Mouse (Mus musculus) hindbrain, embryonic 10.5 days (tissue): ENCODE measurements around the gene Cenpo. TPM values are rescaled to one million over a fixed set of nuclear protein-coding genes. Genes with fewer than 3 reads are reported as not detected.
A peak's percentile ranks its signal among the peaks of the same experiment; 100 is the strongest.

ENCODE experiments used
- DNase-seq: peaks from one replicate; pipeline ENCODE4 v3.0.0-alpha.2; 2017; ENCODE audit warnings: low spot score
- H3K27ac ChIP-seq: fragments of 300-500 bp; sonication (generic); 2 replicates; pipeline ENCODE4 v1.5.1; 2016; ENCODE audit warnings: mild to moderate bottlenecking, moderate library complexity
- H3K27me3 ChIP-seq: fragments of 300-500 bp; sonication (generic); 2 replicates; pipeline ENCODE4 v1.6.1; 2016; ENCODE audit warnings: mild to moderate bottlenecking; ENCODE audit not compliant: poor library complexity, insufficient read depth, severe bottlenecking
- H3K36me3 ChIP-seq: fragments of 300-500 bp; sonication (generic); 2 replicates; pipeline ENCODE4 v1.6.1; 2016; ENCODE audit warnings: mild to moderate bottlenecking, moderate library complexity
- H3K4me1 ChIP-seq: fragments of 300-500 bp; sonication (generic); replicated peaks from 2 replicates; pipeline ENCODE4 v1.6.1; 2016; ENCODE audit warnings: mild to moderate bottlenecking
- H3K4me3 ChIP-seq: fragments of 300-500 bp; sonication (generic); 2 replicates; pipeline ENCODE4 v1.5.1; 2016; ENCODE audit warnings: mild to moderate bottlenecking, moderate library complexity
- H3K9me3 ChIP-seq: fragments of 300-500 bp; sonication (generic); 2 replicates; pipeline ENCODE4 v1.6.1; 2016; ENCODE audit warnings: mild to moderate bottlenecking, moderate library complexity
- WGBS: fragments of 180-500 bp; shearing (Covaris S2); methylation state at CpG from one replicate; pipeline ENCODE4 v1.1.7; 2016; 5-methylcytosine and 5-hydroxymethylcytosine counted together
- polyA plus RNA-seq: library from polyadenylated mRNA; unstranded; fragments of >200 nt; fragmentation: Nextera tagmentation; extraction: Ambion mirVana; gene quantifications from 2 replicates; pipeline ENCODE4 v1.2.1, GENCODE M21; 2016

The Cenpo gene
- polyA plus RNA-seq, 1 experiment from 2014 or later, result 19.6 TPM

DNA sequence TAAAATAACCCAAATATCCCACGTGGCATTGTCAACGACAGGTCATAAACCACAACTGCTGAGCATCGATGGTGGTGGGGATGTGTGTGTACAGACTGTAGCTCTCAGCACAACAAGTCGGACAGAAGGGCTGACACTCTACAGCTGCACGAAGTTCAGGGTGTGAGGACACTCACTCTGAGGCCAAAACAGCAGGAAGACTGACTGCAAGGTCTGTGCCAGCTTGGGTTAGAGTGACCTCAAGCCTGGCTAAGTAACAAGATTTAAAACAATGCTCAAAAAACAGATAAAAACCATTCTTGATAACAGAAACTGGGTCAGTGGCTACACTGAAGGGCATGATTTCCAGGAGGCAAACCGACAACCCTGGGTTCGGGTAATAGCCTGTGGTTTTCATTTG is 3.9 kb downstream of the Cenpo start:
- H3K4me3 ChIP-seq, result no peak overlapping the region
- 93% methylated on average over 7 of the region's 7 CpGs for WGBS
- no peaks in the 10 kb centered on the region for H3K9me3 ChIP-seq
- no peaks in the 10 kb centered on the region for H3K27me3 ChIP-seq
- H3K36me3 ChIP-seq, result peaks cover 60% of the 10 kb centered on the region
- H3K27ac ChIP-seq, result no peak overlapping the region
- peaks cover 12% of the 10 kb centered on the region for H3K4me1 ChIP-seq
- DNase-seq, result no peak

DNA sequence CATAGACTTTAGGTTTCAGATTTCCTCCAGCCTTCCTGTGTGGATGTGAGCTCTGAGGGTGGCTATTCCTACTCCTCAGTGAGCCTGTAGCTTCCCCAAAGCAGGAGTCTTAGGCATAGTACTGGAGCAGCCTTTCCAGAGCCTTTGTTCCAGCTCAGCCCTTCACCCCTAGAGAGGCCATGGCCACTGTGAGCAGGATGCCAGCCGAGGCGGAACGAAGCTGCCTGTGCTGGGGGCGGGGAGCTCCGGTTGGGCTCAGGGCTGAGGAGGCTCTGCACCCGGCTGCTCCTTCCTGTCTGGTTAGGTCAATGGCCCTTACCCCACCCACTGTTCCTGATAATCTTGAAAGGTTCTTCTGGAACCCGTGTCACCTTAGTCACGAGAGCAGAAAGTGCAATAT is 21.2 kb downstream of the Cenpo start:
- 66% methylated on average over 8 of the region's 8 CpGs for WGBS
- peak; percentile 27 for DNase-seq
- Histone ChIP-seq H3K36me3 (peaks cover 98% of the 10 kb centered on the region), H3K27me3 (no peaks in the 10 kb centered on the region), H3K9me3 (no peaks in the 10 kb centered on the region), H3K4me1 (peaks cover 6% of the 10 kb centered on the region), H3K27ac (0 out of 2 replicates have a peak overlapping the region, but pooled peaks have one; percentile 37), H3K4me3 (no peak overlapping the region)

DNA sequence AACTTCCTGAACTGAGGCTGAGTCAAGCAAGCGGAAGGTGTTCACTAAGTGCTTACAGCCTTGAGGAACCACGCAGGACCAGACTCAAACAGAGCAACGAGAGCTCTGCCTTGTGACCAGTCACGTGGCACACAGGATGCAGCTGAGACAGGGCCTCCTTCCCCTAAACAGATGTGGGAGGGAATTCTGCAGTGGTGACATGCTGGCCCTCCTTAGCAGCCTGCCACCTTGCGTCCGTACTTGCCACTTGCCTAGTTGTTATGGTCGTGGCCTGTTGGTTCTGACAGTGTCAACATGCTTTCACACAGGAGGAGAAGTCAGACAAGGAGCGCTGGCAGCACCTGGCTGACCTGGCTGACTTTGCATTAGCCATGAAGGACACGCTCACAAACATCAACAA is 22.9 kb downstream of the Cenpo start:
- WGBS, result 88% methylated on average over 9 of the region's 9 CpGs
- H3K9me3 ChIP-seq, result no peaks in the 10 kb centered on the region
- no peaks in the 10 kb centered on the region for H3K27me3 ChIP-seq
- peaks cover 91% of the 10 kb centered on the region for H3K36me3 ChIP-seq
- peaks cover 6% of the 10 kb centered on the region for H3K4me1 ChIP-seq
- no peak overlapping the region for H3K4me3 ChIP-seq
- no peak overlapping the region for H3K27ac ChIP-seq
- DNase-seq, result no peak

DNA sequence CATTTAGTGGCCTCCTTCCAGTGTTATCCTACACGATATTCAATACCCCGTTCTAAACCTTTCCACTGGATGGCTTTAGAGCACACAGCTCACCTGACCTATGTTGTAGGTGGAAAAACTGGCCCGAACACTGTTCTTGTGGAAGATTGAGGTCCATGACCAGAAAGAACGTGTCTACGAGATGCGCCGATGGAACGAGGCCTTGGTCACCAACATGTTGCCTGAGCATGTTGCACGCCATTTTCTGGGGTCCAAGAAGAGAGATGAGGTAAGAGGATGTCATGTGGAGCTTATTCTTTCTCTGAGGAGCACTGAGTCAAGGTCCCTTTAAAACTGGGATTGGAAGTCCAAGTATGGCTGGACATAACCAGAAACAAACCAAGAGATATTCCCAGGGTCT is 24.9 kb downstream of the Cenpo start:
- Histone ChIP-seq H3K4me1 (peaks cover 6% of the 10 kb centered on the region), H3K4me3 (no peak overlapping the region), H3K27me3 (no peaks in the 10 kb centered on the region), H3K27ac (no peak overlapping the region), H3K36me3 (peaks cover 88% of the 10 kb centered on the region), H3K9me3 (no peaks in the 10 kb centered on the region)
- no peak for DNase-seq
- WGBS, result 96% methylated on average over 9 of the region's 9 CpGs

DNA sequence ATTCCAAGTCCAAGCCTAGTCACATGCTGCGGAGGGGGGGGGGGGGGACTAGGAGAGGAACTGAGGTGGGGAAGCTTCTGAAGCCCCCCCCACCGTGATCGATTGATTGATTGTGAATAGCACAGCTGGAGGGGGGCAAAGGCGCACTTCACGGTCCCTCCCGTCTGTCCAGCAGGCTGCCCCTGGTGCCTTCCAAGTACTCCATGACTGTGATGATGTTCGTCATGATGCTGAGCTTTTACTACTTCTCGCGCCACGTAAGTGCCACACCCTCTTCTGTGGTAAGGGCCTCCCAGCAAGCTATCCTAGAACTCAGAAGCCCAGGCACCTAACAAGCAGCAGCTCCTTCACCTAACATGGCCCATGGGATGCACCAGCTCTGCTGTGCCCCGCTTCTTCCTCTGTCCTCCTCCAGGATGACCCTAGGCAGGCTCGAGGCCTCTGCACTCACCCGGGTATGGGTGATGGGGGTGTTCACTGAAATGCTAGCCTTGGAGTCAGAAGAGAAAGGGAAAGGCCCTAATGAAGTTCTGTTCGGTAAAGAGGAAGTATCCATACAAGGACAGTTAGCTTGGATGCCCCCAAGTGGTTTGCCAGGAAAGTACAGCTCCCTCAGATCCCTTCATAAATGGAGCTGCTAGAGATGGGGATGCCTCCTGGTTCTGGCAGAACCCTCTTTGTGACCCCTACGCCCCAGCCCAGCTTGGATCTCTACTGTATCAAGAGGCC is 25.5 kb downstream of the Cenpo start:
- peak; percentile 38 for DNase-seq
- peaks cover 84% of the 10 kb centered on the region for H3K36me3 ChIP-seq
- WGBS, result 76% methylated on average over 15 of the region's 15 CpGs
- H3K4me1 ChIP-seq, result peaks cover 6% of the 10 kb centered on the region
- H3K4me3 ChIP-seq, result no peak overlapping the region
- no peaks in the 10 kb centered on the region for H3K27me3 ChIP-seq
- no peaks in the 10 kb centered on the region for H3K9me3 ChIP-seq
- H3K27ac ChIP-seq, result no peak overlapping the region

DNA sequence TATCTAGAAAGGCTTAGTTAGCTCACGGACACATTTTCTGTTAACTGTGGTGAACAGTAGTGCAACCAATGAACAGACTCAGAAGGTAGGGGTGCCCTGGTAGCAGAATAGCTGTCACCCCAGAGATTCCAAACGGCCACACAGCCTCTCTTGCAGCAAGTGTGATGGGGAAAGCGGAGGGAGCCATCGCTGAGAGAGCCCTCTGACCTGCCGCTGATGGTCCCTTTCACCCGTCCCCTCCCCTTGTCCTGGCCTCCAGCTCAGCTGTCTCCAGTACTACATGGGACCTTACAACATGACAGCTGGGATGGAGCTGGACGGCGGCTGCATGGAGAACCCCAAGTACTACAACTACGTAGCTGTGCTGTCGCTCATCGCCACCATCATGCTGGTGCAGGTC is 28.0 kb downstream of the Cenpo start:
- Histone ChIP-seq H3K4me1 (peaks cover 2% of the 10 kb centered on the region; the same call in 1 of the 2 replicates), H3K27ac (no peak overlapping the region), H3K9me3 (no peaks in the 10 kb centered on the region), H3K27me3 (no peaks in the 10 kb centered on the region), H3K36me3 (peaks cover 67% of the 10 kb centered on the region), H3K4me3 (no peak overlapping the region)
- DNase-seq, result no peak
- WGBS, result 94% methylated on average over 11 of the region's 11 CpGs

DNA sequence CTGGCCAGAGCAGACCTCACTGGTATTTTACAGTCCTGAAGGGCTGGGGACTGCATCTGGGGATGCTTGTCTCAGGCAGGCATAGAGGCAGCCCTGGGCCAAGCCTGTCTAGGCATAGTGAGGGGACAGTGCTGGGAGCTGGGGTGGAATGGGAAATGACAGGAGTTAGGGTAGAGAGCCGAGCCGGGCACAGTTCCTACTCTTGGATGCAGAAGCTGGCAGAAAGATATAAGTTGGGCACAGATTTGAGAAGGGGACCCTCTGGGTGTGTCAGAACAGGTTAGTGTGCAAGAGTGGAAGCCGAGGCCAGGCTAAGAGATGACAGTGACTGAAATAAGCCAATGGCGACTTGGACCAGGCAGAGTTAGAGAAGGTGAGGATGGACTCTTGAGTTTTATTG is 31.9 kb downstream of the Cenpo start:
- WGBS, result 91% methylated on average over 4 of the region's 4 CpGs
- H3K4me3 ChIP-seq, result no peak overlapping the region
- no peaks in the 10 kb centered on the region for H3K9me3 ChIP-seq
- no peak overlapping the region for H3K27ac ChIP-seq
- no peaks in the 10 kb centered on the region for H3K27me3 ChIP-seq
- peaks cover 9% of the 10 kb centered on the region for H3K4me1 ChIP-seq
- DNase-seq, result no peak
- peaks cover 44% of the 10 kb centered on the region for H3K36me3 ChIP-seq

DNA sequence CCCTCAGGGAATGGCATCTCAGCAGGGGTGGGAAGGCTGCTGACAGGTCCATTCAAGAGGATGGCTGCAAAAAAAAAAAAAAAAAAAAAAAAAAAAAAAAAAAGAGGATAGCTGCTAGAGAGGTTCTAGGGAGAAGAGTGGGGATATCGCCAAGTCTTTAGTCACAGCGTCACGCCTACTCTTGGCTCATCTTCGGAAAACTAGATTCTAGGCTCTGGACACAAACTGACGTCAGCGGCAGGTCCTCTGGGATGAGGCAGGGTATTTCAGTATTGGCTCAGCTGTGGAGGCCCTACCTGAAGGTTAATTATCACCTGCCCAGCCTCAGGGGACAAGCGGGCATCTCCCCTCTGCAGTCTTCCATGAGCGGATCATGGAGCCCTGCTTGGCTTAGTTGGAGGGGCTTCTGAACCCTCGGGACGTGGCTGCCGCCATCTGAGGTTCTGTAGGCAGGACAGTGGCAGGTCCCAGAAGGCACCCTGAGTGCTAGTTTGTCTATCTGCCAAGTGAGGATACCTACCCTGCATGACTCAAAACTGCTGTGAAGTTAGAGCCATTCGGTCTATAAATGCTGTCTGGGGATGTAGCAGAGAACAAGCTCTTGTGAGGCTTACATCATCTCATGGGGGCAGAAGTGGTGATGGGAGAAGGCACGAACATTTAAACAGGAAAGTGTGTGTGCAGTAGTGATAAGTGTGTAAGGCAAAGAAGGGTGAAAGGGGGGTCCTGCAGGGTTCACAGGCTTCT is 32.5 kb downstream of the Cenpo start:
- H3K9me3 ChIP-seq, result no peaks in the 10 kb centered on the region
- H3K27me3 ChIP-seq, result no peaks in the 10 kb centered on the region
- peaks cover 43% of the 10 kb centered on the region for H3K36me3 ChIP-seq
- no peak for DNase-seq
- H3K4me1 ChIP-seq, result peaks cover 9% of the 10 kb centered on the region
- no peak overlapping the region for H3K27ac ChIP-seq
- no peak overlapping the region for H3K4me3 ChIP-seq
- WGBS, result 89% methylated on average over 13 of the region's 13 CpGs

DNA sequence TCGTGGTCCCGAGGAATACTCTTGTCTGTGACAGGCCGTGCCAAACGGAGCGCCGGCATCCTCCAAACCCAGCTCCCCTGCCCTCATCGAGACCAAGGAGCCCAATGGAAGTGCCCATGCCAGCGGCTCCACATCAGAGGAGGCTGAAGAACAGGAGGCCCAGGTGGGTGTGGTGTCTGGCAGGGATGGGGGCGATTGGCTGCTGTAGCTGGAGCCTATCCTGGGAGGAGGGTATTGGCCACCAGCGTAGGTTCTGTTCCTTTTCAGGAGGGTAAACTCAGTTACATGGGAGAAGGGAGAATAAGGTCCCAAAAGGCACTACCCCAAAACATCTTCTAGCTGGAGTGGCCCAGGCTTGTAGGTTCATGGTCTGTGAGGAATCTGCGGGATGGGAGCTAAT is 34.8 kb downstream of the Cenpo start:
- peaks cover 28% of the 10 kb centered on the region for H3K36me3 ChIP-seq
- DNase-seq, result no peak
- H3K4me3 ChIP-seq, result no peak overlapping the region
- no peaks in the 10 kb centered on the region for H3K27me3 ChIP-seq
- WGBS, result 95% methylated on average over 11 of the region's 11 CpGs
- peaks cover 9% of the 10 kb centered on the region for H3K4me1 ChIP-seq
- H3K27ac ChIP-seq, result no peak overlapping the region
- H3K9me3 ChIP-seq, result no peaks in the 10 kb centered on the region

DNA sequence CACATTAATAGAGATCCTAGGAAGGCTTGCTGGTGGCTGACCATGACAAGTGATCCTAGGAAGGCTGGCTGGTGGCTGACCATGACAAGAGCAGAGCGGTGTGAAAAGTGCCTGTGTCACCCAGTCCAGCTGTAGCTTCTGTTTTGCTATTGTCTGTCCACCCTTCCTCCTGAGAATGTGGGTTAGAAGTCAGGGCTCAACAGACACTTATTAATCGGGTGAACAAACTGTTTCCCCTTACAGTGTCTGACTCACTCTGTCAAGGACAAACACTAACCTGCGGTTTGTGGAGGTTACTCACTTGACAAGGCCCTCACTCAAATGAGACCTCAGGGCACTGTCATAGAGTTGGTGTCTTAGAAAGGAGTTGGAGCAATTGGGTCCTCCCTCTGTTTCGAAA is 35.4 kb downstream of the Cenpo start:
- Histone ChIP-seq H3K27ac (no peak overlapping the region), H3K4me3 (no peak overlapping the region), H3K27me3 (no peaks in the 10 kb centered on the region), H3K4me1 (peaks cover 9% of the 10 kb centered on the region), H3K9me3 (no peaks in the 10 kb centered on the region), H3K36me3 (peaks cover 28% of the 10 kb centered on the region)
- DNase-seq, result no peak
- 93% methylated on average over 4 of the region's 4 CpGs for WGBS

DNA sequence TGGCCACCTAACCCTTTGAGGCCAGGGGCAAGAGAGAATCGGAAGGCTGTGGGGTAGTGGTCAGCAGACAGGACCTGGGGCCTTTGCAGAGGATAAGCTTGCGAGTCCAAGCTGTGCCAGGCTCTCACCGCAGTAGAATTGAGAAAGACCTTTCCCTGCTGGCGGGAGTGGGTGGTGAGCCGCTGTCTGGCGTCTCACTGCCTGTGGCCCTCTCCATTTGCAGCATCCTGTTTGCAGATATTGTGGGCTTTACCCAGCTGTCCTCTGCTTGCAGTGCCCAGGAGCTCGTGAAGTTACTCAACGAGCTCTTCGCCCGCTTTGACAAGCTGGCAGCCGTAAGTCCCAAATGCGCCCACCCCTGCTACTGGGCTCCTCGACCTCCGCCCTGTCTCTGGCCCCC is 39.5 kb downstream of the Cenpo start:
- no peaks in the 10 kb centered on the region for H3K27me3 ChIP-seq
- WGBS, result 89% methylated on average over 14 of the region's 14 CpGs
- H3K9me3 ChIP-seq, result no peaks in the 10 kb centered on the region
- peaks cover 14% of the 10 kb centered on the region for H3K4me1 ChIP-seq
- H3K4me3 ChIP-seq, result no peak overlapping the region
- H3K27ac ChIP-seq, result no peak overlapping the region
- peaks cover 19% of the 10 kb centered on the region for H3K36me3 ChIP-seq
- DNase-seq, result no peak

DNA sequence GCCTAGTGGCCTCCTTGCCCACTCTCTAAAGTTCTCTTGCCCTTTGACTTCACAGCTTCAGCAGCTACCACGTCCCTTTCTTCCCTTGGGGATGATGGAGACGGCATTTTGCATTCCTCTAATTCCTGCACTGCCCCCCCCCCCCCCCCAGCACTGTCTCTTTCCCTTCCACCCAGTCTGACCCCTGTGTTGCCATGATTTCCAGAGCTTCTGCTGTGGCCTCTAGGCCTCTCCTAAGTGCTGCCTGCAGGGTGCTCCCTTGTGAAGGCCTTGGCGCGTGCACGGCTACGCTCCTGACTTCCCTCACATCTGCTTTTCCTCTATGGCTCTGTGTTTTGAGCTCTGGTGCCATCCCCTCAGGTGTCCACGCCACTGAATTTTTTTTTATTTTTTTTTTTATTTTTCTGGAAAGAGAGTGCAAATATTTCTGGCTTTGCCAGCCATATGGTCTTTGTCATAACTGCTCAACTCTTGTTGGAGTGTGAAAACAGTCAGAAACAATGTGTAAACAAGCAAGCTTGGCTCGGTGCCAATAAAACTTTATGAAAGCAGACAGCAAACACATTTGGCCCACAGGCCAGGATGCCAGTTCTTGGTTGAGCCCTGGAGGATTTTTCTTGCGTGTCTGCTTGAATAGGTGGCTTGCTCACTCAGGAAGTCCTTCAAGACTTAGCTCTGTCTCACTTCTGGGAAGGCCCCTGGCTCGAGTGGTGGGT is 40.9 kb downstream of the Cenpo start:
- Histone ChIP-seq H3K36me3 (peaks cover 16% of the 10 kb centered on the region; the same call in 1 of the 2 replicates), H3K27ac (peak overlapping the region; percentile 17; the same call in 1 of the 2 replicates), H3K9me3 (no peaks in the 10 kb centered on the region), H3K4me3 (no peak overlapping the region), H3K4me1 (peaks cover 27% of the 10 kb centered on the region), H3K27me3 (no peaks in the 10 kb centered on the region)
- peak; percentile 29 for DNase-seq
- WGBS, result 53% methylated on average over 10 of the region's 10 CpGs

DNA sequence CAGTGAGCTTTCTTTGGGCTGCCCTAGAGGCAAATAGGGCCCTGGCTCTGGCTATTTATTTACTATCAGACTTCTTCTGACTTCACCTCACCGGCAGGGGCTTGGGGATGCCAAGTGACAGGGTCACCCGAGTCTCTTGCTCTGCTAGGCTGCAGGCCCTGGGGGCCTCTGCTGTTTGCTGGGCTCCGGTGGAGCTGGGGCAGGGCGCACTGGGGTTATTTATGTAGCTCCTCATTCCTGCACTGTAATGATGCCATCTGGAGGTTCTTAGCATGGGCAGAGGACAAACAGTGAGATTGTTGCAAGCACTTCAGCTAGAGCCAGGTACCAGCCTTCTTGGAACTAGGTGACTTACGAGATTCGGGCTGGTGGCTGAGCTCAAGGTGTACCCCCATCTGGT is 41.6 kb downstream of the Cenpo start:
- 66% methylated on average over 6 of the region's 6 CpGs for WGBS
- H3K36me3 ChIP-seq, result peaks cover 13% of the 10 kb centered on the region; the same call in 1 of the 2 replicates
- H3K4me3 ChIP-seq, result no peak overlapping the region
- no peak for DNase-seq
- peaks cover 33% of the 10 kb centered on the region for H3K4me1 ChIP-seq
- H3K9me3 ChIP-seq, result no peaks in the 10 kb centered on the region
- H3K27me3 ChIP-seq, result no peaks in the 10 kb centered on the region
- peak overlapping the region; percentile 17; the same call in 1 of the 2 replicates for H3K27ac ChIP-seq
